Comparison of ENCODE assay signal across 11 mouse cellular contexts in the genomic region with DNA sequence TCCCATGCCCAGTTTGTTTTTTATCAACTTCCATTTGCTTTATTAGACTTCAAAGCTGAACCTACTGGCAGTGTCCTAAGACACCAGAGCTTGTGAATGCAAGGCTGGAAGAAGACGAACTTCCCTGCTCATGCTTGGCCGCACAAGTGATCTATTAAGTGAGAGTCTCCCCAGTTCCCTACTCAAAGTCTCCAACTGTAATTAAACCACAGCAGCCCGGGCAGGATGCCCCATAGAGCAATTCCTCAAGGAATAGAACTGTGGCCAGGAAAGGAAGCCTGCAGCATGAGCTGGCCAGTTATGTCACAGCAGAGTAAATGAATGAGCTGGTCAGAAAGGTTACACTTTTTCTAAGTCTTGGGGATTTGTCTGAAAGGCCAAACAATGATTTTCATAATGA.
DNase-seq lines count a peak whose midpoint lies in the region; ATAC-seq and TF ChIP-seq lines count a peak whose summit lies in the region.
"Had no signal": no experiment of that assay in that cellular context is flagged by ENCODE, and none has a peak within 500 bp of the region (broad histone marks: within the 10 kb centered on the region; RNA-seq: fewer than 3 reads in every experiment).

No protein-coding gene starts in this region.

- peak overlapping the region; percentile 32; the same call in 1 of the 2 replicates for H3K27ac ChIP-seq in layer of hippocampus, adult 2 months
- no peak overlapping the region for H3K27ac ChIP-seq in kidney, postnatal 0 days
- H3K27ac ChIP-seq: macrophage; stomach, embryonic 15.5 days had no signal

- H3K9ac ChIP-seq in kidney, postnatal 0 days (ENCODE audit: low read depth, low read length): no peak overlapping the region
- H3K9ac ChIP-seq: stomach, embryonic 15.5 days had no signal

- no peaks in the 10 kb centered on the region for H3K27me3 ChIP-seq in kidney, postnatal 0 days (ENCODE audit: insufficient read depth, low read length)
- H3K27me3 ChIP-seq: stomach, embryonic 15.5 days had no signal

- peak in 1 of 2 experiments; percentile 31 for DNase-seq in layer of hippocampus, adult 2 months (ENCODE audit: low spot score in 2 of 2)
- DNase-seq in layer of hippocampus, adult 11-12 months (ENCODE audit: low spot score): no peak
- DNase-seq in NIH3T3 (ENCODE audit: low read depth): peak; percentile 87
- DNase-seq in gastrocnemius, adult 8-10 months (ENCODE audit: low spot score in 2 of 2): peak; percentile 60 to 67
- peak; percentile 40 for DNase-seq in kidney, postnatal 0 days (ENCODE audit: low spot score)
- no peak for DNase-seq in cerebellum, adult 18-20 months
- no peak for DNase-seq in spleen, adult 18-20 months

- TF ChIP-seq CTCF in layer of hippocampus, adult 2 months (conservative IDR thresholded peaks at IDR 0.05): no peak
- TF ChIP-seq CTCF in kidney, postnatal 0 days (IDR thresholded peaks at IDR 0.05; ENCODE audit: low read depth): no peak

- no peaks in the 10 kb centered on the region for H3K4me1 ChIP-seq in kidney, postnatal 0 days (replicated peaks; ENCODE audit: insufficient read depth, low read length)
- H3K4me1 ChIP-seq: stomach, embryonic 15.5 days had no signal

- ATAC-seq in kidney, postnatal 0 days (replicated peaks; ENCODE audit: low FRiP score, low read depth): 0 out of 2 replicates have a peak, but pooled peaks have one; percentile 33
- no peak for ATAC-seq in frontal cortex, adult (ENCODE audit: low TSS enrichment)
- ATAC-seq: forebrain, embryonic 16.5 days had no signal

- H3K9me3 ChIP-seq in kidney, postnatal 0 days (replicated peaks; ENCODE audit: low read length): no peaks in the 10 kb centered on the region
- H3K9me3 ChIP-seq: stomach, embryonic 15.5 days had no signal

- no peak overlapping the region for H3K4me2 ChIP-seq in kidney, postnatal 0 days (ENCODE audit: low read length)
- H3K4me2 ChIP-seq: stomach, embryonic 15.5 days had no signal

- H3K4me3 ChIP-seq in layer of hippocampus, adult 2 months: no peak overlapping the region
- no peak overlapping the region for H3K4me3 ChIP-seq in kidney, postnatal 0 days (replicated peaks; ENCODE audit: low read depth, low read length)
- H3K4me3 ChIP-seq: stomach, embryonic 15.5 days had no signal

- 22% methylated on average over 3 of the region's 3 CpGs for WGBS in kidney, postnatal 0 days

- H3K36me3 ChIP-seq in kidney, postnatal 0 days (ENCODE audit: insufficient read depth, low read length): no peaks in the 10 kb centered on the region
- H3K36me3 ChIP-seq: stomach, embryonic 15.5 days had no signal

Comparison
In these comparisons a context has a peak if more than half of its experiments do, and no peak if none do; other contexts are left out.
1. DNase-seq: peak in NIH3T3 (single experiment), gastrocnemius, adult 8-10 months (2 of 2) and kidney, postnatal 0 days (single experiment); none in layer of hippocampus, adult 11-12 months (single experiment), cerebellum, adult 18-20 months (0 of 2) and spleen, adult 18-20 months (0 of 2).